Mouse (Mus musculus) forebrain, embryonic 14.5 days (tissue): ENCODE measurements at regions not wholly inside any gene's neighbourhood (a gene's known extent, or its start where the extent isn't known, plus 50 kb on each side); places are given as distances from the start of the nearest gene placed in this dataset.

Source experiments
- ATAC-seq: fragments of 200-750 bp; cut with Nextera tagmentation; 2 replicates; pipeline ENCODE4 v1.8.0; 2017; ENCODE audit warnings: mild to moderate bottlenecking, moderate library complexity
- DNase-seq: peaks from one replicate; pipeline ENCODE4 v3.0.0-alpha.2; 2015; ENCODE audit warnings: low spot score
- H3K27ac ChIP-seq: fragments of 300-500 bp; sonication (generic); 2 replicates; pipeline ENCODE4 v1.5.1; 2014; ENCODE audit warnings: low read depth, mild to moderate bottlenecking, control low read depth, low read length, moderate library complexity
- H3K27me3 ChIP-seq: fragments of 300-500 bp; sonication (generic); replicated peaks from 2 replicates; pipeline ENCODE4 v1.6.1; 2014; ENCODE audit warnings: low read length, control low read depth, mixed read lengths; ENCODE audit not compliant: control insufficient read depth, insufficient read depth
- H3K36me3 ChIP-seq: fragments of 300-500 bp; sonication (generic); 2 replicates; pipeline ENCODE4 v1.6.1; 2014; ENCODE audit warnings: low read length, control low read depth; ENCODE audit not compliant: control insufficient read depth, insufficient read depth
- H3K4me1 ChIP-seq: fragments of 300-500 bp; sonication (generic); 2 replicates; pipeline ENCODE4 v1.6.1; 2014; ENCODE audit warnings: antibody characterized with exemption, low read length, control low read depth; ENCODE audit not compliant: control insufficient read depth, insufficient read depth
- H3K4me2 ChIP-seq: fragments of 300-500 bp; sonication (generic); 2 replicates; pipeline ENCODE4 v1.6.1; 2014; ENCODE audit warnings: mild to moderate bottlenecking, control low read depth, low read length
- H3K4me3 ChIP-seq: fragments of 300-500 bp; sonication (generic); 2 replicates; pipeline ENCODE4 v1.5.1; 2014; ENCODE audit warnings: low read depth, low read length, control low read depth
- H3K9ac ChIP-seq: fragments of 300-500 bp; sonication (generic); 2 replicates; pipeline ENCODE4 v1.6.1; 2014; ENCODE audit warnings: mild to moderate bottlenecking, low read length, control low read depth, moderate library complexity
- H3K9me3 ChIP-seq: fragments of 300-500 bp; sonication (generic); replicated peaks from 2 replicates; pipeline ENCODE4 v1.6.1; 2016; ENCODE audit warnings: low read length, control low read depth, mixed read lengths; ENCODE audit not compliant: control insufficient read depth
- WGBS: fragments of 180-500 bp; shearing (Covaris S2); extraction: QIAGEN DNeasy Blood & Tissue Kit; methylation state at CpG from one replicate; pipeline ENCODE4 v1.1.7; 2014; 5-methylcytosine and 5-hydroxymethylcytosine counted together

- Histone ChIP-seq H3K4me3 (no peak overlapping the region), H3K4me1 (no peaks in the 10 kb centered on the region), H3K9me3 (no peaks in the 10 kb centered on the region), H3K36me3 (no peaks in the 10 kb centered on the region), H3K9ac (no peak overlapping the region), H3K4me2 (no peak overlapping the region), H3K27ac (no peak overlapping the region), H3K27me3 (no peaks in the 10 kb centered on the region)
- DNase-seq = peak; percentile 9
- WGBS = 29% methylated on average over 6 of the region's 6 CpGs
- ATAC-seq = no peak
These were observed 278.1 kb downstream of the Gm7361 start for GRCm38 (mm10) chr5:26535556-26535955.

GRCm38 (mm10) chr5:26563291-26563690 lies 253.7 kb upstream of the Dpp6 start:
- H3K4me1 ChIP-seq = no peaks in the 10 kb centered on the region
- H3K27ac ChIP-seq = no peak overlapping the region
- H3K4me3 ChIP-seq = no peak overlapping the region
- H3K36me3 ChIP-seq = no peaks in the 10 kb centered on the region
- H3K9me3 ChIP-seq = no peaks in the 10 kb centered on the region
- 80% methylated on average over 1 of the region's 1 CpGs for WGBS
- ATAC-seq = no peak
- H3K4me2 ChIP-seq = no peak overlapping the region
- DNase-seq = no peak
- H3K9ac ChIP-seq = no peak overlapping the region
- no peaks in the 10 kb centered on the region for H3K27me3 ChIP-seq

- no peak overlapping the region for H3K9ac ChIP-seq
- no peaks in the 10 kb centered on the region for H3K9me3 ChIP-seq
- no peaks in the 10 kb centered on the region for H3K27me3 ChIP-seq
- H3K27ac ChIP-seq = no peak overlapping the region
- DNase-seq (no peak), ATAC-seq (no peak)
- no peaks in the 10 kb centered on the region for H3K36me3 ChIP-seq
- no peaks in the 10 kb centered on the region for H3K4me1 ChIP-seq
- 96% methylated on average over 1 of the region's 1 CpGs for WGBS
- H3K4me2 ChIP-seq = no peak overlapping the region
- no peak overlapping the region for H3K4me3 ChIP-seq
These were observed 252.9 kb upstream of the Dpp6 start for GRCm38 (mm10) chr5:26564056-26564455.

GRCm38 (mm10) chr5:26572691-26573191 lies 244.3 kb upstream of the Dpp6 start:
- no peak overlapping the region for H3K4me3 ChIP-seq
- no peak overlapping the region for H3K9ac ChIP-seq
- H3K4me2 ChIP-seq = no peak overlapping the region
- DNase-seq = no peak
- H3K27me3 ChIP-seq = no peaks in the 10 kb centered on the region
- no peaks in the 10 kb centered on the region for H3K9me3 ChIP-seq
- no peak overlapping the region for H3K27ac ChIP-seq
- 87% methylated on average over 3 of the region's 3 CpGs for WGBS
- no peak for ATAC-seq
- no peaks in the 10 kb centered on the region for H3K4me1 ChIP-seq
- H3K36me3 ChIP-seq = no peaks in the 10 kb centered on the region

GRCm38 (mm10) chr5:26573446-26573845 lies 243.6 kb upstream of the Dpp6 start:
- 70% methylated on average over 3 of the region's 3 CpGs for WGBS
- H3K27ac ChIP-seq = no peak overlapping the region
- no peaks in the 10 kb centered on the region for H3K27me3 ChIP-seq
- no peaks in the 10 kb centered on the region for H3K4me1 ChIP-seq
- ATAC-seq (no peak), DNase-seq (no peak)
- H3K4me2 ChIP-seq = no peak overlapping the region
- no peak overlapping the region for H3K9ac ChIP-seq
- H3K9me3 ChIP-seq = no peaks in the 10 kb centered on the region
- no peak overlapping the region for H3K4me3 ChIP-seq
- no peaks in the 10 kb centered on the region for H3K36me3 ChIP-seq

- H3K36me3 ChIP-seq = no peaks in the 10 kb centered on the region
- no peak overlapping the region for H3K27ac ChIP-seq
- WGBS = 88% methylated on average over 5 of the region's 5 CpGs
- no peaks in the 10 kb centered on the region for H3K4me1 ChIP-seq
- DNase-seq (no peak), ATAC-seq (no peak)
- H3K27me3 ChIP-seq = no peaks in the 10 kb centered on the region
- no peak overlapping the region for H3K9ac ChIP-seq
- no peak overlapping the region for H3K4me3 ChIP-seq
- H3K4me2 ChIP-seq = no peak overlapping the region
- no peaks in the 10 kb centered on the region for H3K9me3 ChIP-seq
These were observed 230.9 kb upstream of the Dpp6 start for GRCm38 (mm10) chr5:26586108-26586507.

GRCm38 (mm10) chr5:26590886-26591285 lies 226.1 kb upstream of the Dpp6 start:
- no peak overlapping the region for H3K4me3 ChIP-seq
- 91% methylated on average over 6 of the region's 6 CpGs for WGBS
- H3K4me2 ChIP-seq = no peak overlapping the region
- ATAC-seq (no peak), DNase-seq (no peak)
- no peaks in the 10 kb centered on the region for H3K27me3 ChIP-seq
- H3K4me1 ChIP-seq = no peaks in the 10 kb centered on the region
- H3K9me3 ChIP-seq = no peaks in the 10 kb centered on the region
- no peak overlapping the region for H3K9ac ChIP-seq
- H3K36me3 ChIP-seq = no peaks in the 10 kb centered on the region
- no peak overlapping the region for H3K27ac ChIP-seq

GRCm38 (mm10) chr5:26592341-26592740 lies 224.7 kb upstream of the Dpp6 start:
- 78% methylated on average over 3 of the region's 3 CpGs for WGBS
- Histone ChIP-seq H3K9ac (no peak overlapping the region), H3K27ac (no peak overlapping the region), H3K4me1 (no peaks in the 10 kb centered on the region), H3K4me2 (no peak overlapping the region), H3K4me3 (no peak overlapping the region), H3K9me3 (no peaks in the 10 kb centered on the region), H3K27me3 (no peaks in the 10 kb centered on the region), H3K36me3 (no peaks in the 10 kb centered on the region)
- ATAC-seq = no peak
- DNase-seq = no peak

- Histone ChIP-seq H3K4me2 (no peak overlapping the region), H3K36me3 (no peaks in the 10 kb centered on the region), H3K9ac (no peak overlapping the region), H3K27ac (no peak overlapping the region), H3K4me1 (no peaks in the 10 kb centered on the region), H3K4me3 (no peak overlapping the region), H3K9me3 (no peaks in the 10 kb centered on the region), H3K27me3 (no peaks in the 10 kb centered on the region)
- 98% methylated on average over 2 of the region's 2 CpGs for WGBS
- ATAC-seq (no peak), DNase-seq (no peak)
These were observed 219.0 kb upstream of the Dpp6 start for GRCm38 (mm10) chr5:26597991-26598390.
